Mouse (Mus musculus) MEL (cell line): ENCODE measurements around the gene Arhgap42.

Experiments used
- BHLHE40 ChIP-seq: IDR thresholded peaks from 2 replicates; pipeline ENCODE4 v1.6.1; 2012; ENCODE audit warnings: low read depth, mild to moderate bottlenecking, inconsistent platforms, low read length, improper control_type of control experiment, borderline replicate concordance
- CHD1 ChIP-seq: IDR thresholded peaks from 2 replicates; pipeline ENCODE4 v1.6.1; 2012; ENCODE audit warnings: low read depth, mild to moderate bottlenecking, inconsistent platforms, low read length, improper control_type of control experiment
- CHD2 ChIP-seq: IDR thresholded peaks from 2 replicates; pipeline ENCODE4 v1.6.1; 2011; ENCODE audit warnings: low read length, improper control_type of control experiment
- CTCF ChIP-seq, 3 experiments: IDR thresholded peaks in 2 of 3; conservative IDR thresholded peaks in 1 of 3; 2 replicates each; pipeline ENCODE4 v1.5.1; 2011 to 2012; ENCODE audit warnings: low read length in 3 of 3, low read depth in 2 of 3, mild to moderate bottlenecking in 2 of 3, improper control_type of control experiment in 1 of 3, inconsistent platforms in 1 of 3, mixed read lengths in 1 of 3, moderate library complexity in 1 of 3; ENCODE audit not compliant: control insufficient read depth in 1 of 3, insufficient read depth in 1 of 3, poor library complexity in 1 of 3, severe bottlenecking in 1 of 3
- EP300 ChIP-seq, 2 experiments: IDR thresholded peaks; 2 replicates each; pipeline ENCODE4 v1.6.1; 2011; ENCODE audit warnings: improper control_type of control experiment in 2 of 2, low read length in 2 of 2, low read depth in 1 of 2, mild to moderate bottlenecking in 1 of 2
- GABPA ChIP-seq: IDR thresholded peaks from 2 replicates; pipeline ENCODE4 v1.6.1; 2012; ENCODE audit warnings: low read depth, mild to moderate bottlenecking, inconsistent platforms, low read length, improper control_type of control experiment, moderate library complexity
- GATA1 ChIP-seq: IDR thresholded peaks from 2 replicates; pipeline ENCODE4 v1.6.1; 2011; ENCODE audit warnings: low read depth, low read length, improper control_type of control experiment
- MEF2A ChIP-seq: IDR thresholded peaks from 2 replicates; pipeline ENCODE4 v1.6.1; 2014; ENCODE audit warnings: low read depth, mild to moderate bottlenecking, inconsistent platforms, low read length, improper control_type of control experiment; ENCODE audit not compliant: poor library complexity, insufficient replicate concordance, severe bottlenecking; ENCODE audit errors: extremely low read depth
- USF1 ChIP-seq: IDR thresholded peaks from 2 replicates; pipeline ENCODE4 v1.6.1; 2014; ENCODE audit warnings: low read depth, mild to moderate bottlenecking, inconsistent platforms, low read length, improper control_type of control experiment, moderate library complexity

GRCm38 (mm10) chr9:9154636-9155035 lies 84.3 kb downstream of the Arhgap42 start:
- TF ChIP-seq GATA1 (no peak), USF1 (no peak), CTCF (IDR thresholded peaks at IDR 0.05 in 2 of 3, conservative IDR thresholded peaks at IDR 0.05 in 1 of 3; ENCODE audit: control insufficient read depth in 1 of 3, insufficient read depth in 1 of 3, low read depth in 2 of 3, low read length in 3 of 3, poor library complexity in 1 of 3, severe bottlenecking in 1 of 3) (no peak), CHD2 (no peak), GABPA (no peak), MEF2A (no peak), EP300 (IDR thresholded peaks at IDR 0.05; ENCODE audit: low read depth in 1 of 2, low read length in 2 of 2) (no peak), BHLHE40 (no peak), CHD1 (no peak)
